Mouse (Mus musculus): Measurements from ENCODE around the gene Sctr.

Gene Sctr

DNA sequence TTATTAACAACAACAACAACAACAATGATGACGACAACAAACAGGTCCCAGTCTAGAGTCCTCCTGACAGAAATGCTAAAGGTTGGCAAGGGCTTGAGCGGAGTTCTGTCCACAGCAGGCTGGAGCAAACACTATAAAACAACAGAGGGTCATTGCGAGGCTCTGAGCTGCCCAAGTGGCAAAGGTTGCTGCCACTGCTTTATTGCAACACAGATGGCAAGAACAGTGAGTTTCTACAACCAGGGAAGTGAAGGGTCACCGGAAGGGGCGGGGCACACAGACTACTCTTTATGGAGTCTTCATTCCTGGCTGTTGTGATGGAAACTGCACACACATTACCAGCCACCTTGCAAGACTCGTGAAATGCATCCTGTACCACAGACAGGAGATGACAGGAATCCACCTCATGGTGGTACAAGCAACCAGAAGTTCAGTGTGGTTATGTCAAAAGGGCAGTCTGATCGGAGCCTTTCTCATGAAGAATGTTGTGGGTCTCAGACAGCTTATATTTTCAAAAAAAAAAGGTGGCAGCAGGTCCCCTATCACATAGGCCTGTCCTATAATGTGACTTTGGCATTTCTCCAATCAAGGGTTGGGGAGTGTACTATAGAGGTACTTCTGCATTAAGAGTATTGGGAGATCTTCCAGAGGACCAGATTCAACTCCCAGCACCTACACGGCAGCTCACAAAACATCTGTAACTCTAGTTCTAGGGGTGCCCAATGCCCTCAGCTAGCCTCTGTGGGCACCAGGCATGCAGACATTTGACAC is 93.9 kb downstream of the Sctr start:
- no peak for DNase-seq (ENCODE audit: low read depth, low spot score)

DNA sequence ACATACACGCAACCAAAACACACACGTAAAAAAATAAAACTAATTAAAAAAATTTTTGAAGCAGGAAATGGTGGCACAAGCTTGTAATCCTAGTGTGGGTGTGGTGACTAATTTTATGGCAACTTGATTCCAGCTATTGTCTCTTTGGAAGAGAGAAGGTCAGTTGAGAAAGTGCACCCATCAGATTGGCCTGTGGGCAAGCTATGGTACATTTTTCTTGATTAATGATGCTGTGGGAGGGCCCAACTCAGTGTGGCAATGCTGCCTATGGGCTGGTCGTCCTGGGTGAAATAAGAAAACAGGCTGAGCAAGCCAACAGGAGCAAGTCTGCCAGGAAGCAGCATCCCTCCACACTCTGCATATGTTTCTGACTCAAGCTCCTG is 94.5 kb downstream of the Sctr start:
- no peak for DNase-seq (ENCODE audit: low read depth, low spot score)

- DNase-seq (ENCODE audit: low read depth, low spot score): no peak
Observed at GRCm38 (mm10) chr1:120105556-120105959, 98.9 kb downstream of the Sctr start.

GRCm38 (mm10) chr1:120109741-120110432 is 103.2 kb downstream of the Sctr start:
- DNase-seq (ENCODE audit: low read depth, low spot score): no peak

DNA sequence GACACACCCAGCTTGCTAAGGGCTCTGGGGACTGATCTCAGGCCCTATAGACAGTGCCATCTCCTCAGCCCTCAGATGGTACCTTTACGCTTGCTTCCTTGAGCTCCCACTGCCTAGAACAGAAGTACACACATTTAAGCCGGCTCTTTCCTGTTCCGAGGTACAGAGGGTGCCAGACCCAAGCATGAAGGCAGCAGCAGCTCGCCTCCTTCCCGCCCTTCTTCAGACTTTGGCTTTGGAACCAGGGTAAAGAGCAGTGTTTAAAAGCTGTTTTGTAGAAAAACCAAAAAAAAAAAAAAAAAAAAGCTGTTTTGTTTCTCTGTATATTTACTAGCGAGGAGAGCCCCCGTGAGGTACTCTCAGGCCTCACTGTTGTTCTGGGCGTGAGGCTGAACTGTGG is 105.1 kb downstream of the Sctr start:
- DNase-seq (ENCODE audit: low read depth, low spot score): no peak

DNA sequence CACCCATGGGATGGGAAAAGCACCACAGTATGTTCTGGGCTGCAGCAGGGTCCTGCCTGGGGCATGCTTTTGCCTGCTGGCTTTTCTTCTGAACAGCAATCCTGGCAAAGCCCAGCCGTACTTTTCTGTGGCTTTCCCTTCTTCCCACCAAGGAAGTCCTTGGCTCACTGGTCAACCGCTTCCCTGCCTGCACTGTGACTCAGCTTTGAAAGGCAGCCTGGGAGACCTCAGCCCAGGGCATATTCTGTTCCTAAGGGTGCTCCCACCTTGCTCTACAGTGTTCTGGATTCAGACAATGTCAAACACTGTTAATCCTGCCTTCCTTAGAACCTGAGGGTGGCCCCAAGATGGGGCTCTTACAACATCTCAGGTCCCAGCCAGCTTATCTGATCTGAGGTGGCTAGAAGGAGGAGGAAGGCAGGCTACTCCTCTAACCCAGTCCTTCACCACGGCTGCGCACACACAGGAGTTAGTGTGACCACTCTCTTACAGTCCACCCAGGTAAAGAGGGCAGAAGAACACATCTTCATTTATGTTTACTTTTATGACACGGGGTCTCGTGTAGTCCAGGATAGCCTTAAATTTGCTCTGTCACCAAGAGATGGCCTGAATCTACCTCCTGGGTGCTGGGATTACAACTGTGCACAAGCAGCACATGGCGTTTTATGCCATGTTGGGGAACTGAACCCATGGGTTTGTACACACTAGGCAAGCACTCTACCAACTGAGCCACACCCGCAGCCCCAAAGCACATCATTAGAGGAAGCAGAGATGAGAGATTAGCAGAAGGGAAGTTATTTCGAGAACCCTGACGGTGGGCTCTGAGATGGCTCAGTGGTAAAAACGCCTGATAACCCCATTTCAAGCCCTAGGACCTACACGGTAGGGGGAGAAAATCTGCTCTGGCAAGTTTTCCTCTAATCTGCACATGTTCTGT is 105.8 kb downstream of the Sctr start:
- no peak for DNase-seq (ENCODE audit: low read depth, low spot score)
